Mouse (Mus musculus): ENCODE results near the gene Tprn.
A peak's percentile ranks its signal among the peaks of the same experiment; 100 is the strongest.
"Not testable (repeated sequence)": the region's sequence is repeated elsewhere in the genome, so short reads cannot be mapped to it uniquely, and the experiment has no call there.

DNA sequence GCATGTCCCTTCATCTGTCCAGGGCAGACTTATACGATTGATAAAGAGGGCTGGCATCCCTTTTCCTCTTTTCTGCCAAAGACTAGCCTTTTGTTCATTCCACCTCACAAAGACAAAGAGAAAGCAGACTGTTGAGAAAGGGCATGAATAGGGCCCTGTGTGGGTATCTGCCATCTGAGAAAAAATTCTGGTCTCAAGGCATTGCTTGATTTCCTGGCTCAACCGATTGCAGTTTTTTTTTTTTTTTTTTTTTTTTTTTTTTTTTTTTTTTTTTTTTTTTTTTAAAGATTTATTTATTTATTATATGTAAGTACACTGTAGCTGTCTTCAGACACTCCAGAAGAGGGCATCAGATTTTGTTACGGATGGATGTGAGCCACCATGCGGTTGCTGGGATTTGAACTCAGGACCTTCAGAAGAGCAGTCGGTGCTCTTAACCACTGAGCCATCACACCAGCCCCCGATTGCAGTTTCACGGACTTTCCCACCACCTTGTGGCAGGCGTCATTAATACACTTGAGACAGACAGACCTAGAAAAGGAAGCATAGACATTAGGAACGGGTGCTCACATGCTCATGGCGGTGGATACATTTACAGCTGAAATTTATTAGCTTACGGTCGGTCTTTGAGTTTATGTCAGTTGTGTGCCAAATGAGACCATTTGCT lies 5.8 kb upstream of the Tprn start:
- TF ChIP-seq CTCF (IDR thresholded peaks at IDR 0.05; ENCODE audit: extremely low read depth, insufficient read depth, insufficient read length, insufficient replicate concordance) = peak; percentile 2; the same call in 1 of the 2 replicates
- TF ChIP-seq POLR2A (IDR thresholded peaks at IDR 0.05; ENCODE audit: low read depth, low read length) = not testable (repeated sequence)
